In the genomic region with DNA sequence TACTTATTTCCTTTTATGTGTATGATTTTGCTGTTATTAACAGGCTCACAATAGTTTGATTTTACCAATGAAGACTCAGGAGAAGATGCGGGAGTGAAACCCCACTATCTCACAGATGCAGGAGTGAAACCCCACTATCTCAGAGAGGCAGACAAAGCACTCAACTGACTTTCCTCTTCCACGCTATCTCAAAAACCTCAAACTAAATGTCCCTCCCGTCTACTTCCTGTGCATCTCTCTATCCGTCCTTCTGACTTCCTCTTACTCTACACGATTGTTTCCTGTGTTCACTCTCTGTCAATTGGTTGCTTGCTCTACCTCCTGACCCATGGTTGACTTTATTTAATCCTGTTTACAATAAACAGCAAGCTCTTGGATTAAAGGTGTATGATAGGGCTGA, we compare ENCODE assay signal across 19 mouse cellular contexts.
A peak's percentile ranks its signal among the peaks of the same experiment; 100 is the strongest.
DNase-seq lines count a peak whose midpoint lies in the region; ATAC-seq and TF ChIP-seq lines count a peak whose summit lies in the region.
"Had no signal": no experiment of that assay in that cellular context is flagged by ENCODE, and none has a peak within 500 bp of the region (broad histone marks: within the 10 kb centered on the region; RNA-seq: fewer than 3 reads in every experiment).

No protein-coding gene starts in this region.

- no peak overlapping the region for H3K4me2 ChIP-seq in liver, embryonic 13.5 days
- H3K4me2 ChIP-seq: embryonic facial prominence, embryonic 13.5 days; forebrain, embryonic 15.5 days; hindbrain, embryonic 13.5 days; limb, embryonic 12.5 days; lung, embryonic 14.5 days; midbrain, embryonic 11.5 days had no signal

- no peak for TF ChIP-seq CTCF in cerebellum, adult 2 months (IDR thresholded peaks at IDR 0.05; ENCODE audit: borderline replicate concordance, insufficient read depth, low read depth, low read length)

- peak; percentile 2 for DNase-seq in CD4-positive, CD25-positive, alpha-beta regulatory T cell, adult 2 months (ENCODE audit: low read depth, low spot score)
- DNase-seq in liver, embryonic 13.5 days = peak; percentile 31
- DNase-seq in cerebellum, adult 2 months = no peak
- DNase-seq in right cerebral cortex, postnatal 25 days = no peak
- no peak for DNase-seq in adrenal gland, adult 2 months
- DNase-seq: adrenal gland, postnatal 36 days; cerebellum, adult 9-11 months; gastrocnemius, postnatal 25 days; lung, postnatal 4 days had no signal

- no peaks in the 10 kb centered on the region for H3K9me3 ChIP-seq in liver, embryonic 13.5 days (replicated peaks)
- H3K9me3 ChIP-seq: embryonic facial prominence, embryonic 13.5 days; forebrain, embryonic 15.5 days; hindbrain, embryonic 13.5 days; limb, embryonic 12.5 days had no signal

- no peak overlapping the region for H3K4me3 ChIP-seq in liver, embryonic 13.5 days (replicated peaks)
- no peak overlapping the region for H3K4me3 ChIP-seq in cerebellum, adult 2 months (replicated peaks; ENCODE audit: insufficient read depth, low read depth, low read length)
- H3K4me3 ChIP-seq: embryonic facial prominence, embryonic 13.5 days; forebrain, embryonic 15.5 days; hindbrain, embryonic 13.5 days; limb, embryonic 12.5 days had no signal

- H3K4me1 ChIP-seq in liver, embryonic 13.5 days (replicated peaks) = peaks cover 24% of the 10 kb centered on the region
- H3K4me1 ChIP-seq in cerebellum, adult 2 months (ENCODE audit: control insufficient read depth, insufficient read depth, low read length) = no peaks in the 10 kb centered on the region
- H3K4me1 ChIP-seq: forebrain, embryonic 15.5 days; hindbrain, embryonic 13.5 days had no signal

- no peak overlapping the region for H3K9ac ChIP-seq in liver, embryonic 13.5 days
- H3K9ac ChIP-seq: embryonic facial prominence, embryonic 13.5 days; forebrain, embryonic 15.5 days; hindbrain, embryonic 13.5 days; limb, embryonic 12.5 days; lung, embryonic 14.5 days had no signal

- no peak for ATAC-seq in CD4-positive, CD25-positive, alpha-beta regulatory T cell, adult 4 months
- peak; percentile 95 for ATAC-seq in common myeloid progenitor, adult 5-6 weeks (replicated peaks; ENCODE audit: low read depth, poor library complexity, severe bottlenecking)
- ATAC-seq in liver, embryonic 13.5 days (ENCODE audit: low read depth) = peak; percentile 81
- ATAC-seq in neutrophil, adult 5-6 weeks (ENCODE audit: extremely low read depth, insufficient number of reproducible peaks, low FRiP score, poor library complexity, severe bottlenecking) = peak; percentile 41; the same call in 1 of the 2 replicates
- ATAC-seq: activated CD4-positive, CD25-positive, alpha-beta regulatory T cell, adult 4 months; forebrain, embryonic 15.5 days had no signal

- H3K27ac ChIP-seq in liver, embryonic 13.5 days = no peak overlapping the region
- H3K27ac ChIP-seq in cerebellum, adult 2 months (ENCODE audit: insufficient read depth, low read length) = no peak overlapping the region
- H3K27ac ChIP-seq: embryonic facial prominence, embryonic 13.5 days; forebrain, embryonic 15.5 days; hindbrain, embryonic 13.5 days; limb, embryonic 12.5 days had no signal

- no peaks in the 10 kb centered on the region for H3K27me3 ChIP-seq in liver, embryonic 13.5 days
- H3K27me3 ChIP-seq in cerebellum, adult 2 months (ENCODE audit: control insufficient read depth, insufficient read depth, low read length) = no peaks in the 10 kb centered on the region
- H3K27me3 ChIP-seq: embryonic facial prominence, embryonic 13.5 days; forebrain, embryonic 15.5 days; limb, embryonic 12.5 days had no signal

- 7% methylated on average over 5 of the region's 5 CpGs for WGBS in liver, embryonic 13.5 days (ENCODE audit: insufficient replicate concordance)
- WGBS in cerebellum, adult 2 months = 95% methylated on average over 5 of the region's 5 CpGs

- no peak for TF ChIP-seq POLR2A in cerebellum, adult 2 months (IDR thresholded peaks at IDR 0.05; ENCODE audit: borderline replicate concordance, insufficient read depth, low read length)

- H3K36me3 ChIP-seq in liver, embryonic 13.5 days = no peaks in the 10 kb centered on the region
- H3K36me3 ChIP-seq: embryonic facial prominence, embryonic 13.5 days; forebrain, embryonic 15.5 days; hindbrain, embryonic 13.5 days; limb, embryonic 12.5 days had no signal

Comparison
In these comparisons a context has a peak if more than half of its experiments do, and no peak if none do; other contexts are left out.
1. DNase-seq: peak in CD4-positive, CD25-positive, alpha-beta regulatory T cell, adult 2 months (single experiment) and liver, embryonic 13.5 days (single experiment); none in cerebellum, adult 2 months (0 of 2), right cerebral cortex, postnatal 25 days (single experiment) and adrenal gland, adult 2 months (single experiment).